Mouse (Mus musculus) testis, adult 2 months (tissue): ENCODE data around the gene Pecam1. TPM values are rescaled to one million over a fixed set of nuclear protein-coding genes. Genes with fewer than 3 reads are reported as not detected.
A peak's percentile ranks its signal among the peaks of the same experiment; 100 is the strongest.

Source experiments
- H3K27ac ChIP-seq: fragments of 200-500 bp; 2 replicates; pipeline ENCODE4 v1.5.1; 2012; ENCODE audit warnings: low read depth, low read length; ENCODE audit not compliant: control insufficient read depth, insufficient read depth
- H3K27me3 ChIP-seq: fragments of 200-500 bp; 2 replicates; pipeline ENCODE4 v1.6.1; 2012; ENCODE audit warnings: mild to moderate bottlenecking, low read length, moderate library complexity; ENCODE audit not compliant: control insufficient read depth, insufficient read depth
- H3K36me3 ChIP-seq: fragments of 200-500 bp; 2 replicates; pipeline ENCODE4 v1.6.1; 2012; ENCODE audit warnings: mild to moderate bottlenecking, low read length; ENCODE audit not compliant: control insufficient read depth, insufficient read depth
- H3K4me1 ChIP-seq: fragments of 200-500 bp; 2 replicates; pipeline ENCODE4 v1.6.1; 2012; ENCODE audit warnings: low read length; ENCODE audit not compliant: control insufficient read depth, insufficient read depth
- H3K4me3 ChIP-seq: fragments of 200-500 bp; 2 replicates; pipeline ENCODE4 v1.5.1; 2012; ENCODE audit warnings: low read depth, mild to moderate bottlenecking, low read length, moderate library complexity, mixed read lengths; ENCODE audit not compliant: control insufficient read depth
- CTCF ChIP-seq: fragments of 200-500 bp; IDR thresholded peaks from 2 replicates; pipeline ENCODE4 v1.5.1; 2012; ENCODE audit warnings: low read depth, mild to moderate bottlenecking, inconsistent platforms, low read length, moderate library complexity; ENCODE audit not compliant: control insufficient read depth, insufficient read depth, insufficient replicate concordance
- POLR2A ChIP-seq: fragments of 200-500 bp; IDR thresholded peaks from 2 replicates; pipeline ENCODE4 v1.6.1; 2012; ENCODE audit warnings: low read depth, mild to moderate bottlenecking, inconsistent platforms, low read length, moderate library complexity; ENCODE audit not compliant: control insufficient read depth
- polyA plus RNA-seq: library from polyadenylated mRNA; depleted of rRNA; stranded (reverse); fragments of >200 nt; gene quantifications from 2 replicates; pipeline ENCODE4 v1.2.3, GENCODE M21; 2012; rRNA removed

Gene Pecam1
- polyA plus RNA-seq, 1 experiment, result 1.6 TPM

GRCm38 (mm10) chr11:106612961-106613637 is 137.3 kb downstream of the Pecam1 start, which contains the start of gene Tex2:
Tex2 (minus strand) TSS chr11:106613423.
- H3K4me3 ChIP-seq, result peak within 1 kb of the TSS; percentile 92
- H3K27ac ChIP-seq, result peak within 1 kb of the TSS; percentile 78
- peaks cover 15% of the 10 kb centered on the region for H3K4me1 ChIP-seq
- H3K36me3 ChIP-seq, result no peaks in the 10 kb centered on the region
- TF ChIP-seq POLR2A, result no peak
- no peak for TF ChIP-seq CTCF
- no peaks in the 10 kb centered on the region for H3K27me3 ChIP-seq

GRCm38 (mm10) chr11:106612209-106612960 is 138.0 kb downstream of the Pecam1 start:
- Histone ChIP-seq H3K4me1 (peaks cover 15% of the 10 kb centered on the region), H3K36me3 (no peaks in the 10 kb centered on the region), H3K4me3 (peak overlapping the region; percentile 92), H3K27me3 (no peaks in the 10 kb centered on the region), H3K27ac (peak overlapping the region; percentile 78)
- TF ChIP-seq POLR2A (no peak), CTCF (no peak)

GRCm38 (mm10) chr11:106609731-106610130 is 140.7 kb downstream of the Pecam1 start:
- Histone ChIP-seq H3K4me3 (no peak overlapping the region), H3K36me3 (no peaks in the 10 kb centered on the region), H3K27me3 (no peaks in the 10 kb centered on the region), H3K27ac (no peak overlapping the region), H3K4me1 (peaks cover 12% of the 10 kb centered on the region)
- no peak for TF ChIP-seq CTCF
- no peak for TF ChIP-seq POLR2A

DNA sequence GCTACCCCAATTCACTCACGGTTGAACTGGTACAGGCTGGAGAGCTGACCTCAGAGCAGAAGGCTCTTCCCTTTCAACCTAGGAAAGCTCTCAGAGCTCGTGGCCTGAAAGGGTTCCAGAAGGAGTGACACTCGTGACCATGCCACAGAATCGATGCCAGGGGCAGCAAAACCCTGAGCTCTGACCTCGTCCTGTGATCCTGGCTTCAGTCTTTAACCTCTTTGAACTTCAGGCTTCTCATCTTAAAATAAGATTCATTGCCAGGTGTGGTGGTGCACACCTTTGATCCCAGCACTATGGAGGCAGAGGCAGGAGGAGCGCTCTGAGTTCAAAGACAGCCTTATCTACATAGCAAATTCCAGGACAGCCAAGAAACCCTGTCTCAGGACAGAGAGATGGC is 143.1 kb downstream of the Pecam1 start:
- TF ChIP-seq CTCF (no peak), POLR2A (no peak)
- Histone ChIP-seq H3K27me3 (no peaks in the 10 kb centered on the region), H3K36me3 (no peaks in the 10 kb centered on the region; the same call in 1 of the 2 replicates), H3K27ac (no peak overlapping the region), H3K4me1 (peaks cover 3% of the 10 kb centered on the region), H3K4me3 (no peak overlapping the region)

DNA sequence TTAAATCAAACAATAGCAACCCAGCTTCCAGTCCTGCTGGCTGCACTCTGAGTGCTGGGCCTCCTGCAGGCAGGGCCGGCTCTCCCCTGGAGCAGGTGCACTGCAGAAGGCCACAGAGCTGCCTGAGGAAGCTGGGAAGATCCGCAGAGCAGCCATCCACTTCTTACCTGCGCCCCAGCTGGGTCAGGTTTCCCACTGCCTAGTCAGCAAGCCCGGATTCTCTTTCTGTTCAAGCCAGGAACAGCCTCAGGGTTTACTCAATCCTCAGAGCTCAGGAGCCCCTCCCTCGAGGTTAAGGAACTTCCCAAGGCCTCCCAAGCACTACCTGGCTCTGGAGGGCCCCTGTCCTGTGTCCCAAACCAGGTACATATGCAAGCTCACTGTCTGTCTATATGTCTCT is 144.4 kb downstream of the Pecam1 start:
- no peak overlapping the region for H3K4me3 ChIP-seq
- TF ChIP-seq POLR2A, result no peak
- no peak for TF ChIP-seq CTCF

More for the DNA sequence above, 144.4 kb downstream of the Pecam1 start:
- no peaks in the 10 kb centered on the region for H3K27me3 ChIP-seq
- H3K36me3 ChIP-seq, result no peaks in the 10 kb centered on the region; the same call in 1 of the 2 replicates
- no peaks in the 10 kb centered on the region; the same call in 1 of the 2 replicates for H3K4me1 ChIP-seq
- no peak overlapping the region for H3K27ac ChIP-seq

Other genes with a start within 250 kb of the Pecam1 start
- gene Tex2, start 137.2 kb downstream of the Pecam1 start, polyA plus RNA-seq, result 234 and 256 TPM in 2 replicates
- gene Milr1, start 598 bp upstream of the Pecam1 start, polyA plus RNA-seq, result 0.10 and 0.16 TPM in 2 replicates
- gene Polg2, start 28.9 kb upstream of the Pecam1 start, polyA plus RNA-seq, result 2.8 and 3.1 TPM in 2 replicates
- gene Ddx5, start 38.6 kb upstream of the Pecam1 start, polyA plus RNA-seq, result 642 and 659 TPM in 2 replicates
- 18.5 and 20.8 TPM in 2 replicates for gene Cep95, start 38.6 kb upstream of the Pecam1 start, polyA plus RNA-seq
- 11.0 and 11.3 TPM in 2 replicates for gene Smurf2, start 170.1 kb upstream of the Pecam1 start, polyA plus RNA-seq
- gene Kpna2, start 248.9 kb upstream of the Pecam1 start, polyA plus RNA-seq, result 36.5 and 150 TPM in 2 replicates